Mouse (Mus musculus): ENCODE data around the gene Gm45213.

Gene Gm45213

DNA sequence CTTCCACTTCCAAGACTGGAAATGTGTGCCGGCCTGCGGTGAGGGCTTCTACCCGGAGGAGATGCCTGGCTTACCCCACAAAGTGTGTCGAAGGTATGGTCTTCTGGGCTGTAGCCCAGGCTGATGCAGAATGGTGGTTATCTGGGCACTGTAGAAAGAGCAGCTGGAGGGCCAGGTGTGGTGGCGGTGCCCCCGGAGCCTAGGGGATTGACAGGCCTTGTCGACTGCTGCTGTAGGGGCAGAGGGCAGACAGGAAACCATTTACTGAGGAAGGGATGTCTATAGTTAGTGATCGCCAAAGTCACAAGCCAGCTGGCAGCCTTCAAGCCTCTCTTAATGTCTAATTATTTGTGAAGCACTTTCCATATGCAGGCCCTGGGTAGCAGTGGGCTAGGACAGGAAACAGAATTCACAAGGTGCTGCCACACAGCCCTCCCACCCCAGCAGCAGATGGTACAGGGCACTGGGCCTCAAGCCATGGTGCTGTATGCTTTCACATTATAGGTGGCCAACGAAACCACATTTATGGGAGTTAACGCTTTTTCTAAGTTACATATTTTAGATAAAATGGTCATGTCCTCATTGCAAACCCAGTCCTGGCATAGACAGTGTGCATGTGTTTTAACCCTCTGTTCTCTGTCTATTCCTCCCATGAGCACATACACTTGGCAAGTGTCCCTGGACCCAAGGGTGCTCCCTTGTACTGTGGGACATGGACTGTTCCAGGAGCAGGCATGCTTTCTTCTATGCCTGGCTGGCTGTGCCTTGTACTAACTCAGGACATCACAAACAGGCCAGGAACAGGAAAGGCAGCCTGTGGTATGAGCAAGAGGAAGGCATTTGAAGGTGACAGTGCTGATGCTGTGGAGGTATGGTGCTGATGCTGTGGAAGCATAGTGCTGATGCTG lies at the start of gene Gm45213:
Gm45213 (plus strand) TSS at position 51 of the 908 bp plus-strand sequence.
- no peak for DNase-seq (ENCODE audit: low spot score in 2 of 2)

DNA sequence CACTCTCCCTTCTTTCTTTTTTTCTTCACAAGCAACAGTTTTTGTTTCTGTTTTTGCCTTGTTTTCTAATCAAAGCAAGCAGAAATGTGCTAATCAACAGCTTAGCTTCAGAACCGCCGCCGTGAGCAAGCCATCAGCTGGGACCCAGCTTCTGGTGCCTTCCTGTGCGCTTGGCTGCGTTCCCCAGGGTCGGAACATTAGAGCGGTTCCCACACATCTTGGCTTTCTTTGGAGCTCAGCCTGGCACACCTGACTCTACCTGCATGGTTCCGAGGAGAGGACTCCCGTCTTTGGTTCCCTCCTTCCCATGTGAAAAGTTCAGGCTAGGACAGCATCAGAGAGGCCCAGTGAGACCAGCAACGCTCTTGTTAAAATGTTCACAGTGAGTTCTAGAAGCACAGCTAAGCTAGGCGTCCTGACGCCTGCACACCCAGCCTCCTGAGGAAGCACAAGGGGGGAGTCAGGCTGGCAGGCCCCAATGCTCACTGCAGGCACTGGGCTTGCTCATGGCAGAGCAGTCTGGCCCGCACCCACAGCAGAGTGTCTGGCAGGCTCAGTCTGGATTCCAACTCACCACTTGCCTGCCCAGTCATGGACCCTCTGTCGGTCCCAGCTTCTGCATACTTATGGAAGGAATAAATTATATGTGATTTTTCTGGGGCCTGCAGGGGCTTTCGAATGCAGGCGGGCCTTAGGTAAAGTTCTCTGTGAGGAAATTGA lies 42.2 kb upstream of the Gm45213 start:
- no peak for DNase-seq (ENCODE audit: low spot score in 2 of 2)

DNA sequence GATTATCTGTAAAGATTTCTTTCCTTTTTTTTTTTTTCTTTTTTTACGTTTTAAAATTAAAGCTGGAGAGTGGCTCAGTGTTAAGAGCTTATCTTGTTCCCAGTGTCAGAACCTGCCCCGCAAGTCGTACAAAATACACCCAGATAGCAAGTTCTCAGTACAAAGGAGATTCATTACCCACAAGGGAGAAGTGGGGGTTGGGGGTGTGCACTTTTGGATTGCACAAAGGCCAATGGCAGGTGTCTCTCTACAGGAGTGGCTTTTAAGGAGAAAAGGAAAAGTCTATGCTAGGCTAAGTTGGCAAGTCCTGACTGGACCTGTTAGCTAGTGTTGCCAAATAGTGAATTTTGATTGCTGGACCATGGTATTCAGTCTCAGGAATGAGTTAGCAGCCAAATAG lies 41.6 kb upstream of the Gm45213 start:
- no peak for DNase-seq (ENCODE audit: low spot score in 2 of 2)

DNA sequence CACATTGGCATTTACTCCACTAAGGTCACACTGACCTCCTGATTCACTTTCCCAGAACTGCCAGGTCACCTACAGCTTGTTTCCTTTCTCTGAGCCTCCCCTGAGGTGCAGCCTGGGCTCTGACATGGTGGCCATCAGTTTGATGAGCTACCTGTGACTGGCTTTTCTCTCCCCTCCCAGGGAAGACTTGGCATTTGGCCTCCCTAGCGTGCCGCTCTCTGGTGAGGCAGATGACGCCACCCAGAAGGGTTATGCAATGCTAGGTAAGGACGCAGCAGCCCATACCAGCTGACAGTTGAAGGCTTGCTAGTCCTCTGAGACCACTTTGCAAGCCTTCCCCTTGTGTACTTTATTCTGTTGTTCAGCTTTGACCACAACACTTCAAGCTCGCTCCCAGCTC lies 40.0 kb upstream of the Gm45213 start:
- DNase-seq (ENCODE audit: low spot score in 2 of 2), result no peak

DNA sequence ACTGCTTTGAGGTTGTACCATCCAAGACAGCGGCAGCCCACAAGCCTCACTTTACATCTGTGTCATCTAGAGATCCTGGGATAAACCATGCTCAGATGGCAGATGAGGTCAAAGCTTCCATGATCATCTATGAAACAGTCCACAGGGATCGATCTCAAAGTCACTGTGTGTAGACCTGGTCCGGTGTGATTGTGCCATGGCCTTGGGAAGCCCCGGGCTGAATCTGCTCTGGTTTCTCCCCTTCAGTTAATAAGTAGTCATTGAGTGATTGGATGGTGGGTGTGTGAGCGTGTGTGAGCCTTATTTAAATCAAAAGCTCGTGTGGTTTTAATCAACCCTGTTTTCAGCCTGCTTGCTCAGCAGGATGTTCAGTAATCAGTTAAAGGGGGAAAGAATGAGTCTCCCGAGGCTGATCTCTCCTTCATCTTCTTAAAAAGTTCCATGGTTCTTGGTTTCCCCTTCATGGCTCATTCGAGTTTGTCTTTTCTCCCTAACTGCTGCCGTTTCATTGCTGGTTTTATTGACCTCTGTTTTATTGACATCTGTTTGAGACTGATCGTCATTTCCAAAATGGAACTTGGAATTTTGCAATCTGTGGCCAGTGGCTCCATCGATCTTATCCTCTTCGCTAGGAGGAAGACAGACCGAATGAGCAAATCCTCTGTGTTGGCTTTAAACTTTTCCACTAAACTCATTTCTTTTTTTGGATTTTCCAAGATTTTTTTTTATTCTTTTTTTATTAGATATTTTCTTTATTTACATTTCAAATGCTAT lies 39.4 kb upstream of the Gm45213 start:
- no peak for DNase-seq (ENCODE audit: low spot score in 2 of 2)

DNA sequence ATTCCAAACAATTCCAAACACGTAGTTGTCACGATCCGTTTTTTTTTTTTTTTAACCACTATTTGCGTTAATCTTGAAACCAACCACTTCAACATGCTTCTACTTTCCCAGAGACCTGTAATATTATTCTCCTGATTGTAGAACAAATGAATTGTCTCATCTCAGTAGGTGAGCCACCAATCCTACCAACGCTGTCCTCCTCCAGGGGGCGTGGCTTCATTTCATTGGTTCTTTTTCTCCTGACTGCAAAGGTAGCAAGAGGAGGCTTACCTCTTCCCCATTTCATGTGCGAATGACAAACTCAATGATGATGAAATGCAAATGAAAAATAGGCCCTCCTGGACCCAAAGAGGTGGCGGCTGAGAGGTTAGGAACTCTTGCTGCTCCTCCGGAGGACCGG lies 38.3 kb upstream of the Gm45213 start:
- no peak for DNase-seq (ENCODE audit: low spot score in 2 of 2)

DNA sequence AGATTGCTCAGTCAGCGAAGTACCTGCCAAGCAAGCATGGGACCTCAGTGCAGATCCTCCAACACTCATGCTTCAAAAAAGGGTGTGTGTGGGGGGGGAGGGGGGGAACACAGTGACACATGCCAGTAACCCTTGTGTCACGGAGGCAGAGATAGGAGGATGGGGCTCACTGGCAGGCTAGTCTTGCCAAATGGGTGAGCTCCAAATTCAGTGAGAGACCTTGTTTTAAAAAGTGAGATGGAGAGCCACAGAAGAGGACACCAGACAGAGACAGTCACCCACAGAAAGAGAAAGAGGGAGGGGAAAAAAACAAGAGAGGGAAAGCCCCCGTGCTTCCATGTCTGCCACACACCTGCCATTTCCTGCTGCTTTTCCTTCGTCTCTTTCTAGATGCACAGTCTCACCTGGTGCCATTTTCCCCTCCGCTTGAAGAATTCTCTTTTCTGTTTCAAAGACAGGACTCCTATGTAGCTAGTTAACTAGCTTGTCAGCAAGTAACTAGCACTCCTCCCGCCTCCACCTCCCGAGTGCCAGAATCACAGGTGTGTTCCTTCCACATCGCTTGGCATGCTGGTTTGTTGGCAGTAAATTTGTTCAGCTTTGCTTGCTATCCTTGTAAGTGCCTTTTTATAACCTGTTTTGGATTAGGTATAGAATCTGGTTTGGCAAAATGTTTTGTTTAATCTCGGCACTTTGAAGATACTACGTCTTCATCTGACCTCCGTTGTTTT lies 35.1 kb upstream of the Gm45213 start:
- no peak for DNase-seq (ENCODE audit: low spot score in 2 of 2)

DNA sequence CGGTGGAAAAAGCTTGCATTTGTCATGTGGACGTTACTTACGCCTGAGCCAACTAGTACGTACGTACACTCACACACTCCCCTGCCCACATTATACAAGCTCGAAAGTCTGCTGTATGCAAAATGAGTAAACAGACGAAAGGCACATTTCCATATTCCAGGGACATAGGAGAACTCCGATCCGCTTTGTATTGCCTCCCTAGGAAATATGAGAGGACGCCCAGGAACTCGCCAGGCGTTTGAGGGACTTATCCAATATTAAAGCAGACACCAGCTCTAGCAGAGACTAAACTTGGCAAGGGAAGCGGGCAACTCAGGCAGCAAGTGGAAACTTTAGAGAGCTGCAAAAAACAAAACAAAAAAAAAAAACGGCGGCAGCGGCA lies 34.5 kb upstream of the Gm45213 start:
- DNase-seq (ENCODE audit: low spot score in 2 of 2), result no peak

DNA sequence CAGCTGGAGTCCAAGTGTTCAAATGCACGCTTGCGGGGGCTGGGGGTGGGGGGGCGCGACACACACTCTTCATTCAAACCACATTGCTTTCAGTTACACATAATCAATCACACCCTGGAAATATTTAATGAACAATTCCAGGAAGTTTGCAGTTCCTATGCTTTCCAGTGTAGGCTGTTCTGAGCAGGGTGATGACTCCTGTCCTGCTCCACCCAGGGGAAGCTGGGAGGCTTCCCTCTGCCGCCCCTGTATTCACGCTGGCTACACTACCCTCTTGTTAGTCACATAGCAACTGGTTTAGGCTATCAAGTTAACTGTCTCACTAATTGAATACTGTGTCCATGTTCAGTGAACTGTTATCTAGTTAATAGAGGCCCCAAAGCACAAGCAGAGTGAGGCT lies 32.9 kb upstream of the Gm45213 start:
- no peak for DNase-seq (ENCODE audit: low spot score in 2 of 2)

DNA sequence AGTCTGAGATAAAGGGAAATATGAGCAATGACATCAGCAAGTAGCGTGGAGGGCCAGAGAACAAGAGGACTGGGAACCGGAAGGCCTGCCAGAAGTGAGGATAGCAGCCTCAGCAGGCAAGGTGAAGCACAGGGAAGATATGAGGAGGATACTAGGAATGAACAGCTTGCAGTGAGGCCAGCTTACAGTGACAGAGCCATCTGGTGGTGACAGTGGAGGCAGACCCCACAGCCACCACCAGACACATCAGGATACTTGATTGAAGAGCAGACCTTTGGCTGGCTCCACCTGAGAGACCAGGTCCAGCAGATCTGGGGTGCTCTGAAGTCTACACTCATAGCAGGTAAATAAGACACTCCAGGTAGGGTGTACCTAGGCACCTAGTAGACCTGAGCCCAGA lies 15.7 kb upstream of the Gm45213 start:
- DNase-seq (ENCODE audit: low spot score in 2 of 2), result no peak

DNA sequence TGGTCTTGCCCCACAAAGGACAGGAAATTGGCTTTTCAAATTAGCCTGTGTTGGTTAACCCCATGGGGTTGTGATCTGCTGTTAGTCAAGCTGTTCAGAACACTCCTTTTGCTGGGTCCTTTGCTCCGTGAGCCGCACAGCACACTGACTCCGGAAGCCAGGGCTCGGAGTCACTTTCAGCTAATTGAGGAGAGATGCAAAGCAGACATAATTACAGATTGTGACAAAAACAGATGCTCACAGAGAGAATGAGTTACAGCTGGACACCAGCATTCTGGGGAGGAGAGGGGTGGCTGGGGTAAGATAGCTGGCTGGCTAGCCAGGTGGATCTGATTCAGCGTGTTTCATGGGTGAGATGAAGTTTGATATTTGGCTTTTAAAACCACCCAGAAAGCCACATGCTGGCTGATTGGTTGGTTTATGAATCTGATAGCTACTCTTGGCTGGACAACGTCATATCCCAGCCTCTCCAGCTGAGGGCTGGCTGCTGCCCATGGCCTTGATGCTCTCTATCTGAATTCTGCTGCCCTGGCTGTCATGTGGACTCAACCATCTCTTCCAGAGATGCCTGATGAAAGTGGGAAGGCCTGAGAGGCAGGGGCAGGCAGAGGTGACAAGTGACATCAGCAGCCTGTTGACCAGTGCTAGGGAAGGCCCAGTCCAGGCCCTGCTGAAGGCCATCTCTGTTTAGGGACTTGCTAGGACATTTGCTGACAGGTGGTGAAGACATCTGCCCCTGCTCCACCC lies 14.5 kb upstream of the Gm45213 start:
- no peak for DNase-seq (ENCODE audit: low spot score in 2 of 2)

DNA sequence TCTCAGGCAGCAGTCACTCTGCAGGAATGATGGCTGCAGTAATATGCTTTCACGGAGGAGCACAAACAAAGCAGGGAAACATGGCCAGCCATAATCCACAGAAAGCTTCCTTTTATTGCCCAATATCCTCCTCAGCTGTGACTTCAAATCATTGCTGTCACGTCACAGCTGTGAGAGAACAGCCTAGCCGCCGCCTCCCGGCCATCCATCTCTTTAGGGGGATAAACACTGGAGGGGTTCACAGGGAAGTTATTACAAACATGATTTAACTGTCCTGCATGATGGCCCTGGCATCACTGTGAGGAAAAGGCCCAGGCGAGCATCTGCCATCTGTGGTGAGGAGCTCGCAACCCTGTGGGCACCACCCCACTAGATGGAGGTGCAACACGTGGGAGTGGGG lies 6.6 kb upstream of the Gm45213 start:
- DNase-seq (ENCODE audit: low spot score in 2 of 2), result no peak

DNA sequence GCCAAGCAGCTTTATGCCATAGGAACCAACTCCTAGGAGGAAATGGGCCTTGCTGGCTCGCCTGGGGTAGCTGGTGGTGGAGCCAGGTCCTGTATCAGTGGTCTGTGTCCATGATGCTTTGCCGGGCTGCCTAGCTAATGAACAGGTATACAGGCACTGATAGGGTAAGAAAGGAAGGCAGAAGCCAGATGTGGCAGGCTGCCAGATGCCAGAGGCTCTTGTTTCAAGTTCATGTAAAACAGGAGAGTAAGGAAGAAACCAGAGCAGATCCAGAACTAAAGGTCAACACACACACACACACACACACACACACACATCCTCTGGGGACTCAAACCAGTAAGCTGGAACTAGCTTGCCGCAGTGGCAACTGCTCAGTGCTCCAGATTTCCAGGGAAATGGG lies 5.1 kb upstream of the Gm45213 start:
- no peak for DNase-seq (ENCODE audit: low spot score in 2 of 2)

DNA sequence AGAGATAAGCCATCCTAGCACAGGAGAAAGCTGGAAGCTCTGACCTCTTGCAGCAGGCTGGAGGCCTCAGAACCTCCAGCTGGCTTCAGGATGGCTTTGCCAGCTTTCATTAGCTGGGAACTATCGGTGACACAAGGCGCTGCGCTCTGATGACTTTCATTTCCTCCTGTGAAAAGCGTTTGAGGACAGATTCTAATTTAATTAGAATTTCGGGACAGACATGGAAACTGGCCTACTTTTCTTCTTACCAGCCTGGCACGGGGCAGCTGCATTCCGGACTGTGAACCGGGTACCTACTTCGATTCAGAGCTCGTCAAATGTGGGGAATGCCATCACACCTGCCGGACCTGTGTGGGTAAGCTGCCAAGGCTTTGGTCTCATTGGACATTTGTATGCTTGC lies 4.7 kb upstream of the Gm45213 start:
- DNase-seq (ENCODE audit: low spot score in 2 of 2), result no peak

DNA sequence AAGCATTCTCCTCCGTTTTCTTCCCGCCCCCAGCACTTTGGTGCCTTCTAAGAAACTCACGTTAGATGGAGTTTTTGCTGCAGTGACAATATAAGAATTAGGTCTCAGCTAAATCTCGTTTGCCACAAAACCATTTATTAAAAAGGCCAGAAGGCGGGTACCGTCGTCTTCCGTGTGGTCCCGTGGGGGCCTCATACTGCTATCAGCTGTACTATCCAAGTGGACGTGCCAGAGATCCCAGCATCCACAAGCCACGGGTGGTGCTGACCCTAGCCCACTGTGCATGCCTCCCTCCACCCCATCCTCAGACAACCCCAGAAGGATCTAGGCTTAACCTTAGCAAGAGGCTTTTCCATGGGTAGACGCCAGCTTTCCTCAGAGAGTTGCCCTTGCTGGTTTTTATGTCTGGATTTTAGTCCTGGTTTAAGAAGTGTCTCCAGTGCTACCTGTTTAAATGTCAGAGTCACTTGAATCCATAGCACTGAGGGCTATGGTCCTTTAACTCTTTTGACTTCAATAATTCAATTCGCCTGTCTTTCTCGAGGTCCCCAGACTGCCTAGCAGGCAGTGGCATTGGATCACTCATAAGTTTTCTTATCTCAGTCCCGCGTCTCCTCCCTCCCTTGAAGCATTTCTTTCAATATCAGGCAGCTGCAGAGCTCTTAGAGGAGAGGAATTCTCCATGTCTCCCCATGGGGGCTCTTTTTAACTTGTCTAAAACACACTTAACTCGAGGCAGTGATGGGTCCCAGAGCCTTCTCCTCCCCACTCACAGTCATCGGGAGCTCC lies 3.2 kb upstream of the Gm45213 start:
- no peak for DNase-seq (ENCODE audit: low spot score in 2 of 2)

DNA sequence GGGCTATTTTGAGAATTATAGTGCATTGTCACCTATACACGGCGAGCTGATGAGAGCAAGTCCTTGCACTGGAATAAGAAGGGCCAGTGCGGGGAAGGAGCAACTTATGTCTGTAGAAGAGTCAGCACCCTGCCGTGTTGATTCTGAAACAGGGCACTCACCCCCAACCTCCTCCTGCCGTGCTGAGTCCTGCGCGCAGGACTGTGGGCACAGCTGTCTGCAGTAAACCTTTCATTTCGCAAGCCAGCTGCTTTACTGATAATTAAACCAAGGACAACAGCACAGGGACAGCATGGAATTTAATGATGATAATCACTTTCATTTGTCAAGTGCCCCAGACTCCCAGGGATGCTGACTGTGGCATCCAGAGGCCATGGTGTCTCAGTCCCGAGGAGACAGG lies 1.2 kb downstream of the Gm45213 start:
- no peak for DNase-seq (ENCODE audit: low spot score in 2 of 2)

DNA sequence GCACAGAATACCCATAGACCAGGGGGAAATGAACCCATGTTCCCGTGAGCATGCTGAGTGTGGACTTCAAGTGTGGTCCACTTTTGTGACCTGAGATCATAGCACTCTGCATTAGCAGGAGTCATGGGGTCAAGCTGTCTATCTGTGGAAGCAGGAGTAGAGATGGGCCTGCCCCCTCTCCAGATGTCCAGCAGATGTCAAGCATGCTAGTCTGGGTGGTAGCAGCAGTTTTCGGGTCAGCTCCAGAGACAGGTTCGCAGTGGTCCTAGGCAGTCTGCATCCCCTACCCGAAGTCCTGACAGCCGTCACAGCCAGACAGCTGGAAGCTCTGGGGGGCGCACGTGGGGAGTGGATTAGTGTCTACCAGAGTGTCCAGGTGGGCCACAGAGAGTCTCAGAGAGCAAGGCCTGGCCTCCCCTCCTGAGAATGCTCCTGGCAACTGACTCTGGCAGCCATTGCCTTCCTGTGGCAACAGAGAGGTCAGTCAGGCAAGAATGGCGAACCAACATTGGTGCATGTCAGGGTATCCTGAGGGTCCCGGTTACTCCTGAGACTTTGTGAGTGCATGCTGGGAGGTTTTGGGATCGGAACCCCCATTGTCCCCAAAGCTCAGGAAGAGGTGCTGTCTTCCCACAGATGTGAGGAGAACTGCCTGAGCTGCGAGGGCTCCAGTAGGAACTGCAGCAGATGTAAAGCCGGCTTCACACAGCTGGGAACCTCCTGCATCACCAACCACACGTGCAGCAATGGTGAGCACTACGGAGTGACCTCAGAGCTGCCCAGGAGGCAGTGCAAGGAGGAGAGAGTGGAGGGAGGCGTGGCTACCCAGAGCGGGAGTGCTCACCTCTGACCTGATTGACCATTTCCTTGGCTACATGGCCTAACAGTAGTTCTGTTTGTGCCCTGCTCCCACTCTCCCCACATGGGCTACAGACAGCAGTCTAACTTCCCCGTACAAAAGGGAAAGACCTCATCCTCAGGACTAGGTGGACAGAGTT lies 3.8 kb downstream of the Gm45213 start:
- DNase-seq (ENCODE audit: low spot score in 2 of 2), result no peak

DNA sequence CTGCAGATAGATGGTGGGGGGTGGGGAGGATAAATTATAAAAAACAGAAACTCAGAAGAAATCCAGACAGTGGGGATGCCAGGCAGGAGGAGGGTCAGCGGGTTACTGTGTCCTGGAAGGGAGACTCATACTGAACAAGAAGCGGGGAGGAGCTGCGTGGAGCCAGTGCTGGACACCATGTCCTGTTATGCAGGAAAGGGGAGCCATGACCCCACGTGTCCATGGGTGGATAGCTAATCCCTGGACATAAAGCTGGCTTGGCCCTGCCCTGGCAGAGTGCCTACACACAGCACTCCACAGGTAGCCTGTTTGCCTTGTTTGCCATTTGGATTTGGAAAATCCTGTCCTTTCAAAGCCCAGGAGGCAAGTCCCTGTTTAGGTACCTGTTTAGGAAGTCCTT lies 4.6 kb downstream of the Gm45213 start:
- no peak for DNase-seq (ENCODE audit: low spot score in 2 of 2)
